Mouse (Mus musculus): ENCODE data around the gene Klc1.

DNA sequence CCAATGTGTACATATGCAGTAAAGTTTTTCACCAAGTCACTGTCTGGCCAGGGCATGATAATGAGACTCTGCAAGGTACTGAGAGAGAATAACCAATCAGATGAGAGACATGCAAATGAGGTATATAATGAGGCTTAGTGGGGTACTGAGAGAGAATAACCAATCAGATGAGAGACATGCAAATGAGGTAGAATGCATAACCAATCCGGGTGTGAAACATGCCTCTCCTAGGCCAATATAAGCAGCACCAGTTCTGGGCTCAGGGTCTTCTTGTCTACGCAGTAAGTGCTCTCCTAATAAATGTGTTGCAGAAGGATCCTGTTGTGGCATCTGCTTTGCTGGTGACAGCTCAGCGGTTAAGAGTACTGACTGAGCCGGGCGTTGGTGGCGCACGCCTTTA lies 42.1 kb upstream of the Klc1 start:
- TF ChIP-seq GATA1 (IDR thresholded peaks at IDR 0.05; ENCODE audit: low read length) (no peak), TAL1 (IDR thresholded peaks at IDR 0.05; ENCODE audit: low read length) (no peak)
